Mouse (Mus musculus): ENCODE data around the gene Gpc5.

Gene Gpc5

GRCm38 (mm10) chr14:115500794-115501193, 408.8 kb downstream of the Gpc5 start:
- no peak for DNase-seq (ENCODE audit: low read depth, low spot score)

- DNase-seq (ENCODE audit: low read depth, low spot score), result no peak
Observed at GRCm38 (mm10) chr14:115546516-115547282, 454.7 kb downstream of the Gpc5 start.

GRCm38 (mm10) chr14:115551996-115552395, 460.0 kb downstream of the Gpc5 start:
- DNase-seq (ENCODE audit: low read depth, low spot score), result no peak

- no peak for DNase-seq (ENCODE audit: low read depth, low spot score)
Observed at GRCm38 (mm10) chr14:115580466-115581255, 488.6 kb downstream of the Gpc5 start.

GRCm38 (mm10) chr14:115581256-115581633, 489.2 kb downstream of the Gpc5 start:
- DNase-seq (ENCODE audit: low read depth, low spot score), result no peak

- peak; percentile 10 for DNase-seq (ENCODE audit: low read depth, low spot score)
Observed at GRCm38 (mm10) chr14:115600259-115601029, 508.4 kb downstream of the Gpc5 start.

- DNase-seq (ENCODE audit: low read depth, low spot score), result no peak
Observed at GRCm38 (mm10) chr14:115614154-115614553, 522.1 kb downstream of the Gpc5 start.

- DNase-seq (ENCODE audit: low read depth, low spot score), result no peak
Observed at GRCm38 (mm10) chr14:115616305-115616704, 524.3 kb downstream of the Gpc5 start.

- DNase-seq (ENCODE audit: low read depth, low spot score), result no peak
Observed at GRCm38 (mm10) chr14:115616846-115617245, 524.8 kb downstream of the Gpc5 start.

- no peak for DNase-seq (ENCODE audit: low read depth, low spot score)
Observed at GRCm38 (mm10) chr14:115620473-115620872, 528.5 kb downstream of the Gpc5 start.

- DNase-seq (ENCODE audit: low read depth, low spot score), result no peak
Observed at GRCm38 (mm10) chr14:115631160-115631898, 539.3 kb downstream of the Gpc5 start.

- DNase-seq (ENCODE audit: low read depth, low spot score), result no peak
Observed at GRCm38 (mm10) chr14:115633311-115633710, 541.3 kb downstream of the Gpc5 start.

GRCm38 (mm10) chr14:115679875-115680274, 587.9 kb downstream of the Gpc5 start:
- DNase-seq (ENCODE audit: low read depth, low spot score), result no peak

GRCm38 (mm10) chr14:115746013-115746412, 654.0 kb downstream of the Gpc5 start:
- no peak for DNase-seq (ENCODE audit: low read depth, low spot score)

- DNase-seq (ENCODE audit: low read depth, low spot score), result no peak
Observed at GRCm38 (mm10) chr14:115760241-115760640, 668.2 kb downstream of the Gpc5 start.

GRCm38 (mm10) chr14:115779382-115780177, 687.6 kb downstream of the Gpc5 start:
- no peak for DNase-seq (ENCODE audit: low read depth, low spot score)

- no peak for DNase-seq (ENCODE audit: low read depth, low spot score)
Observed at GRCm38 (mm10) chr14:115804751-115805150, 712.7 kb downstream of the Gpc5 start.

- peak; percentile 57 for DNase-seq (ENCODE audit: low read depth, low spot score)
Observed at GRCm38 (mm10) chr14:115819021-115819420, 727.0 kb downstream of the Gpc5 start.

GRCm38 (mm10) chr14:115821657-115822056, 729.6 kb downstream of the Gpc5 start:
- DNase-seq (ENCODE audit: low read depth, low spot score), result no peak

GRCm38 (mm10) chr14:115830485-115830884, 738.5 kb downstream of the Gpc5 start:
- DNase-seq (ENCODE audit: low read depth, low spot score), result no peak

All from A20 (cell line).